Mouse (Mus musculus): ENCODE data around the gene 1700030J22Rik. TPM values are rescaled to one million over a fixed set of nuclear protein-coding genes. Genes with fewer than 3 reads are reported as not detected.

Gene 1700030J22Rik
- total RNA-seq, 2 experiments from 2014 or later, result 0.29 to 0.40 TPM

Other genes starting within 250 kb of the 1700030J22Rik start
- 3.7 and 3.8 TPM in 2 replicates for gene Cdyl2, start 246.0 kb downstream of the 1700030J22Rik start, total RNA-seq (2015)
- 7.8 and 11.2 TPM in 2 replicates for gene Cdyl2, start 246.0 kb downstream of the 1700030J22Rik start, total RNA-seq (2017)
- 43.3 and 49.2 TPM in 2 replicates for gene Cmc2, start 57.5 kb downstream of the 1700030J22Rik start, total RNA-seq (2015)
- gene Cmc2, start 57.5 kb downstream of the 1700030J22Rik start, total RNA-seq (2017), result 51.7 and 66.0 TPM in 2 replicates
- 26.9 and 35.6 TPM in 2 replicates for gene Cenpn, start 57.2 kb downstream of the 1700030J22Rik start, total RNA-seq (2015)
- gene Cenpn, start 57.2 kb downstream of the 1700030J22Rik start, total RNA-seq (2017), result 35.7 and 36.8 TPM in 2 replicates
- gene Atmin, start 35.6 kb downstream of the 1700030J22Rik start, total RNA-seq (2015), result 12.3 and 14.5 TPM in 2 replicates
- 8.6 and 11.3 TPM in 2 replicates for gene Atmin, start 35.6 kb downstream of the 1700030J22Rik start, total RNA-seq (2017)
- gene Gcsh, start 14.6 kb upstream of the 1700030J22Rik start, total RNA-seq (2015), result 12.6 and 15.5 TPM in 2 replicates
- gene Gcsh, start 14.6 kb upstream of the 1700030J22Rik start, total RNA-seq (2017), result 12.6 and 25.3 TPM in 2 replicates
- gene Pkd1l2, start 103.5 kb upstream of the 1700030J22Rik start, total RNA-seq (2015), result 0.04 and 0.07 TPM in 2 replicates
- gene Pkd1l2, start 103.5 kb upstream of the 1700030J22Rik start, total RNA-seq (2017), result 0.04 and 0.08 TPM in 2 replicates
- not detected in 2 replicates for gene Bco1, start 116.9 kb upstream of the 1700030J22Rik start, total RNA-seq (2015)
- gene Bco1, start 116.9 kb upstream of the 1700030J22Rik start, total RNA-seq (2017), result not detected in 2 replicates
- 4.6 and 5.4 TPM in 2 replicates for gene Gan, start 179.2 kb upstream of the 1700030J22Rik start, total RNA-seq (2015)
- 4.6 and 4.8 TPM in 2 replicates for gene Gan, start 179.2 kb upstream of the 1700030J22Rik start, total RNA-seq (2017)

Data from megakaryocyte, adult 5-6 weeks (primary cell).